Mouse (Mus musculus): Measurements from ENCODE around the gene Dennd1a.

DNA sequence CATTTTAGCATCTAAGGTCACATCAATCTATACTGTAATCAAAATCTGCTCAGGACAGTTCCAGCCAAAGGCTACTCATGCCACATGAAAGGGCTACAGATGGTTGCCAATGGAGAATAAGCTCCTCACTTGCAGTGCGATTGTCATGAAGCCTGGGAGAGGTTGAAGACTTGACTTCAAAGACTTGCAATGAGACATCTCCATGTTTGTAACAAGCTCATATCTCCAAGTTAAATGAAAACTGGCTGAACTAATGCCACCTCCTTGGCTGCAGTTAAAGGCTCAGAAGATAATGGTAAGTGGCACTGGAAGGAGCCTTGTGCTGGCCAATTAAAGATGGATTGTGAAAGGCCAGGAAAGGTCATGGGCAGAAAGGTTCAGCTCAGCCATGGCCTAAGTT is 247.6 kb downstream of the Dennd1a start:
- TF ChIP-seq CTCF (IDR thresholded peaks at IDR 0.05) (no peak), EP300 (IDR thresholded peaks at IDR 0.05; ENCODE audit: insufficient read depth, low read depth, low read length) (no peak)

Measured in heart, adult 2 months (tissue).